Mouse (Mus musculus): ENCODE data around the gene Capn15. TPM values are rescaled to one million over a fixed set of nuclear protein-coding genes. Genes with fewer than 3 reads are reported as not detected.

Gene Capn15
- 26.0 and 30.7 TPM in 2 replicates for polyA plus RNA-seq (2015; fragmentation: Nextera tagmentation; extraction: Ambion mirVana)

GRCm38 (mm10) chr17:25985306-25986294 lies at the start of gene Capn15:
Gene Capn15 (minus strand): TSS chr17:25985796.
- Histone ChIP-seq H3K36me3 (ENCODE audit: insufficient read depth, low read length) (peaks cover 8% of the 10 kb centered on the region), H3K27ac (ENCODE audit: low read length) (peak within 1 kb of the TSS; percentile 89), H3K4me3 (ENCODE audit: low read length) (peak within 1 kb of the TSS; percentile 83), H3K4me2 (replicated peaks; ENCODE audit: low read depth, low read length) (peak within 1 kb of the TSS; percentile 76), H3K27me3 (ENCODE audit: insufficient read depth, low read length) (no peaks in the 10 kb centered on the region), H3K4me1 (ENCODE audit: insufficient read depth, low read length) (peaks cover 16% of the 10 kb centered on the region), H3K9me3 (ENCODE audit: low read length) (no peaks in the 10 kb centered on the region), H3K9ac (replicated peaks; ENCODE audit: low read length) (peak within 1 kb of the TSS; percentile 89)
- under 1% methylated on average over 91 of the region's 91 CpGs for WGBS
- ATAC-seq (ENCODE audit: low FRiP score, low TSS enrichment) = peak; percentile 99

- WGBS = 84% methylated on average over 6 of the region's 6 CpGs
Measured at GRCm38 (mm10) chr17:26032037-26032436, 46.4 kb upstream of the Capn15 start.

GRCm38 (mm10) chr17:26031583-26031982 lies 46.0 kb upstream of the Capn15 start:
- H3K4me2 ChIP-seq (replicated peaks; ENCODE audit: low read depth, low read length) = no peak overlapping the region
- H3K4me3 ChIP-seq (ENCODE audit: low read length) = no peak overlapping the region
- ATAC-seq (ENCODE audit: low FRiP score, low TSS enrichment) = no peak
- no peak overlapping the region for H3K27ac ChIP-seq (ENCODE audit: low read length)
- H3K27me3 ChIP-seq (ENCODE audit: insufficient read depth, low read length) = no peaks in the 10 kb centered on the region
- H3K4me1 ChIP-seq (ENCODE audit: insufficient read depth, low read length) = no peaks in the 10 kb centered on the region
- 95% methylated on average over 5 of the region's 5 CpGs for WGBS
- no peaks in the 10 kb centered on the region for H3K9me3 ChIP-seq (ENCODE audit: low read length)
- no peaks in the 10 kb centered on the region for H3K36me3 ChIP-seq (ENCODE audit: insufficient read depth, low read length)
- no peak overlapping the region for H3K9ac ChIP-seq (replicated peaks; ENCODE audit: low read length)

More at GRCm38 (mm10) chr17:26032037-26032436, 46.4 kb upstream of the Capn15 start:
- Histone ChIP-seq H3K9ac (replicated peaks; ENCODE audit: low read length) (no peak overlapping the region), H3K27me3 (ENCODE audit: insufficient read depth, low read length) (no peaks in the 10 kb centered on the region), H3K4me2 (replicated peaks; ENCODE audit: low read depth, low read length) (no peak overlapping the region), H3K36me3 (ENCODE audit: insufficient read depth, low read length) (no peaks in the 10 kb centered on the region), H3K27ac (ENCODE audit: low read length) (no peak overlapping the region), H3K4me3 (ENCODE audit: low read length) (no peak overlapping the region), H3K9me3 (ENCODE audit: low read length) (no peaks in the 10 kb centered on the region), H3K4me1 (ENCODE audit: insufficient read depth, low read length) (no peaks in the 10 kb centered on the region)
- ATAC-seq (ENCODE audit: low FRiP score, low TSS enrichment) = no peak

GRCm38 (mm10) chr17:26028261-26028660 lies 42.7 kb upstream of the Capn15 start:
- WGBS = 84% methylated on average over 4 of the region's 4 CpGs
- Histone ChIP-seq H3K4me1 (ENCODE audit: insufficient read depth, low read length) (no peaks in the 10 kb centered on the region), H3K9me3 (ENCODE audit: low read length) (no peaks in the 10 kb centered on the region), H3K27me3 (ENCODE audit: insufficient read depth, low read length) (no peaks in the 10 kb centered on the region), H3K4me2 (replicated peaks; ENCODE audit: low read depth, low read length) (no peak overlapping the region), H3K27ac (ENCODE audit: low read length) (no peak overlapping the region), H3K9ac (replicated peaks; ENCODE audit: low read length) (no peak overlapping the region), H3K36me3 (ENCODE audit: insufficient read depth, low read length) (peaks cover 6% of the 10 kb centered on the region; the same call in 1 of the 2 replicates), H3K4me3 (ENCODE audit: low read length) (no peak overlapping the region)
- no peak for ATAC-seq (ENCODE audit: low FRiP score, low TSS enrichment)

GRCm38 (mm10) chr17:26024674-26025073 lies 39.1 kb upstream of the Capn15 start:
- 94% methylated on average over 9 of the region's 9 CpGs for WGBS

GRCm38 (mm10) chr17:26023966-26024365 lies 38.4 kb upstream of the Capn15 start:
- H3K9me3 ChIP-seq (ENCODE audit: low read length) = no peaks in the 10 kb centered on the region
- H3K36me3 ChIP-seq (ENCODE audit: insufficient read depth, low read length) = peaks cover 6% of the 10 kb centered on the region; the same call in 1 of the 2 replicates
- H3K27ac ChIP-seq (ENCODE audit: low read length) = peak overlapping the region; percentile 62
- ATAC-seq (ENCODE audit: low FRiP score, low TSS enrichment) = 0 out of 2 replicates have a peak, but pooled peaks have one; percentile 40
- no peak overlapping the region for H3K4me2 ChIP-seq (replicated peaks; ENCODE audit: low read depth, low read length)
- no peak overlapping the region for H3K4me3 ChIP-seq (ENCODE audit: low read length)
- no peak overlapping the region for H3K9ac ChIP-seq (replicated peaks; ENCODE audit: low read length)
- H3K27me3 ChIP-seq (ENCODE audit: insufficient read depth, low read length) = no peaks in the 10 kb centered on the region
- WGBS = 85% methylated on average over 8 of the region's 8 CpGs
- H3K4me1 ChIP-seq (ENCODE audit: insufficient read depth, low read length) = 0 out of 2 replicates have a peak, but pooled peaks cover 4% of the 10 kb centered on the region

More at GRCm38 (mm10) chr17:26024674-26025073, 39.1 kb upstream of the Capn15 start:
- H3K36me3 ChIP-seq (ENCODE audit: insufficient read depth, low read length) = peaks cover 6% of the 10 kb centered on the region; the same call in 1 of the 2 replicates
- no peaks in the 10 kb centered on the region for H3K27me3 ChIP-seq (ENCODE audit: insufficient read depth, low read length)
- no peak overlapping the region for H3K4me3 ChIP-seq (ENCODE audit: low read length)
- H3K9me3 ChIP-seq (ENCODE audit: low read length) = no peaks in the 10 kb centered on the region
- no peak overlapping the region for H3K27ac ChIP-seq (ENCODE audit: low read length)
- no peak overlapping the region for H3K9ac ChIP-seq (replicated peaks; ENCODE audit: low read length)
- no peak overlapping the region for H3K4me2 ChIP-seq (replicated peaks; ENCODE audit: low read depth, low read length)
- 0 out of 2 replicates have a peak, but pooled peaks cover 4% of the 10 kb centered on the region for H3K4me1 ChIP-seq (ENCODE audit: insufficient read depth, low read length)
- no peak for ATAC-seq (ENCODE audit: low FRiP score, low TSS enrichment)

GRCm38 (mm10) chr17:26023181-26023580 lies 37.6 kb upstream of the Capn15 start:
- Histone ChIP-seq H3K4me2 (replicated peaks; ENCODE audit: low read depth, low read length) (no peak overlapping the region), H3K4me3 (ENCODE audit: low read length) (no peak overlapping the region), H3K27me3 (ENCODE audit: insufficient read depth, low read length) (no peaks in the 10 kb centered on the region), H3K4me1 (ENCODE audit: insufficient read depth, low read length) (0 out of 2 replicates have a peak, but pooled peaks cover 4% of the 10 kb centered on the region), H3K9me3 (ENCODE audit: low read length) (no peaks in the 10 kb centered on the region), H3K9ac (replicated peaks; ENCODE audit: low read length) (no peak overlapping the region), H3K27ac (ENCODE audit: low read length) (peak overlapping the region; percentile 61), H3K36me3 (ENCODE audit: insufficient read depth, low read length) (peaks cover 6% of the 10 kb centered on the region; the same call in 1 of the 2 replicates)
- 92% methylated on average over 5 of the region's 5 CpGs for WGBS
- ATAC-seq (ENCODE audit: low FRiP score, low TSS enrichment) = no peak

GRCm38 (mm10) chr17:26021728-26022341 lies 36.2 kb upstream of the Capn15 start:
- H3K9ac ChIP-seq (replicated peaks; ENCODE audit: low read length) = peak overlapping the region; percentile 24
- 0 out of 2 replicates have a peak, but pooled peaks cover 4% of the 10 kb centered on the region for H3K4me1 ChIP-seq (ENCODE audit: insufficient read depth, low read length)
- no peaks in the 10 kb centered on the region for H3K9me3 ChIP-seq (ENCODE audit: low read length)
- no peaks in the 10 kb centered on the region for H3K27me3 ChIP-seq (ENCODE audit: insufficient read depth, low read length)
- peaks cover 6% of the 10 kb centered on the region; the same call in 1 of the 2 replicates for H3K36me3 ChIP-seq (ENCODE audit: insufficient read depth, low read length)
- peak overlapping the region; percentile 61 for H3K27ac ChIP-seq (ENCODE audit: low read length)
- H3K4me3 ChIP-seq (ENCODE audit: low read length) = peak overlapping the region; percentile 25; the same call in 1 of the 2 replicates
- peak; percentile 88 for ATAC-seq (ENCODE audit: low FRiP score, low TSS enrichment)
- peak overlapping the region; percentile 18; the same call in 1 of the 2 replicates for H3K4me2 ChIP-seq (replicated peaks; ENCODE audit: low read depth, low read length)
- 40% methylated on average over 9 of the region's 9 CpGs for WGBS

GRCm38 (mm10) chr17:26020848-26021347 lies 35.3 kb upstream of the Capn15 start:
- H3K4me3 ChIP-seq (ENCODE audit: low read length) = peak overlapping the region; percentile 25

More at GRCm38 (mm10) chr17:26020848-26021347, 35.3 kb upstream of the Capn15 start:
- Histone ChIP-seq H3K27ac (ENCODE audit: low read length) (peak overlapping the region; percentile 61), H3K4me1 (ENCODE audit: insufficient read depth, low read length) (0 out of 2 replicates have a peak, but pooled peaks cover 4% of the 10 kb centered on the region), H3K36me3 (ENCODE audit: insufficient read depth, low read length) (peaks cover 6% of the 10 kb centered on the region; the same call in 1 of the 2 replicates), H3K9me3 (ENCODE audit: low read length) (no peaks in the 10 kb centered on the region), H3K27me3 (ENCODE audit: insufficient read depth, low read length) (no peaks in the 10 kb centered on the region), H3K9ac (replicated peaks; ENCODE audit: low read length) (no peak overlapping the region; the same call in 1 of the 2 replicates), H3K4me2 (replicated peaks; ENCODE audit: low read depth, low read length) (peak overlapping the region; percentile 18)
- ATAC-seq (ENCODE audit: low FRiP score, low TSS enrichment) = no peak
- WGBS = 88% methylated on average over 7 of the region's 7 CpGs

Measured in kidney, embryonic 16.5 days (tissue).